Mouse (Mus musculus) testis, adult 2 months (tissue): ENCODE measurements around the gene Ncl.
"Not testable (repeated sequence)": the region's sequence is repeated elsewhere in the genome, so short reads cannot be mapped to it uniquely, and the experiment has no call there.

ENCODE experiments used
- CTCF ChIP-seq: fragments of 200-500 bp; IDR thresholded peaks from 2 replicates; pipeline ENCODE4 v1.5.1; 2012; ENCODE audit warnings: low read depth, mild to moderate bottlenecking, inconsistent platforms, low read length, moderate library complexity; ENCODE audit not compliant: control insufficient read depth, insufficient read depth, insufficient replicate concordance
- POLR2A ChIP-seq: fragments of 200-500 bp; IDR thresholded peaks from 2 replicates; pipeline ENCODE4 v1.6.1; 2012; ENCODE audit warnings: low read depth, mild to moderate bottlenecking, inconsistent platforms, low read length, moderate library complexity; ENCODE audit not compliant: control insufficient read depth

DNA sequence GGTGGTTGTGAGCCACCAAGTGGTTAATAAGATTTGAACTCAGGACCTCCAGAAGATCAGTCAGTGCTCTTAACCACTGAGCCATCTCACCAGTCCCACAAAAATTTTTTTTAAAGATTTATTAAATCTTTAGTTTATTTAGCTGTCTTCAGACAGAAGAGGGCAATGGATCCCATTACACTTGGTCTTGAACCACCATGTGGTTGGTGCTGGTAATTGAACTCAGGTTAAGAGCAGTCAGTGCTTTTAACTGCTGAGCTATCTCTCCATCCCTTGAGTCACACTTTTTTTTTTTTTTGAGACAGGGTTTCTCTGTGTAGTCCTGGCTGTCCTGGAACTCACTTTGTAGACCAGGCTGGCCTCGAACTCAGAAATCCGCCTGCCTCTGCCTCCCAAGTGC is 18.1 kb downstream of the Ncl start:
- not testable (repeated sequence) for TF ChIP-seq CTCF, POLR2A
